Mouse (Mus musculus) bone marrow, adult 2 months (tissue): Measurements from ENCODE around the gene Ly6f.

Experiments used
- CTCF ChIP-seq: fragments of 200-500 bp; IDR thresholded peaks from 2 replicates; pipeline ENCODE4 v1.5.1; 2011; ENCODE audit warnings: low read length, control low read depth; ENCODE audit not compliant: control insufficient read depth, insufficient read depth
- POLR2A ChIP-seq: fragments of 200-500 bp; IDR thresholded peaks from 2 replicates; pipeline ENCODE4 v1.6.1; 2011; ENCODE audit warnings: low read depth, mild to moderate bottlenecking, control low read depth, low read length, borderline replicate concordance; ENCODE audit not compliant: control insufficient read depth

- no peak for TF ChIP-seq CTCF
- TF ChIP-seq POLR2A = no peak
Observed at GRCm38 (mm10) chr15:75292377-75292776, 24.2 kb downstream of the Ly6f start.
